Mouse (Mus musculus) stomach, embryonic 16.5 days (tissue): ENCODE data around the gene Tesk2. TPM values are rescaled to one million over a fixed set of nuclear protein-coding genes. Genes with fewer than 3 reads are reported as not detected.
A peak's percentile ranks its signal among the peaks of the same experiment; 100 is the strongest.

Experiments used
- ATAC-seq: fragments of 200-750 bp; cut with Nextera tagmentation; 2 replicates; pipeline ENCODE4 v1.8.0; 2017; ENCODE audit warnings: moderate number of reproducible peaks, moderate TSS enrichment; ENCODE audit not compliant: insufficient read depth, low FRiP score
- H3K27ac ChIP-seq: fragments of 300-500 bp; sonication (generic); 2 replicates; pipeline ENCODE4 v1.5.1; 2014; ENCODE audit warnings: low read length
- H3K27me3 ChIP-seq: fragments of 300-500 bp; sonication (generic); 2 replicates; pipeline ENCODE4 v1.6.1; 2014; ENCODE audit warnings: low read length, control low read depth, mixed read lengths; ENCODE audit not compliant: control insufficient read depth, insufficient read depth
- H3K36me3 ChIP-seq: fragments of 300-500 bp; sonication (generic); 2 replicates; pipeline ENCODE4 v1.6.1; 2014; ENCODE audit warnings: low read length; ENCODE audit not compliant: control insufficient read depth, insufficient read depth
- H3K4me1 ChIP-seq: fragments of 300-500 bp; sonication (generic); 2 replicates; pipeline ENCODE4 v1.6.1; 2014; ENCODE audit warnings: low read length, control low read depth, mixed read lengths; ENCODE audit not compliant: control insufficient read depth, insufficient read depth
- H3K4me2 ChIP-seq: fragments of 300-500 bp; sonication (generic); 2 replicates; pipeline ENCODE4 v1.6.1; 2014; ENCODE audit warnings: low read depth, low read length, mixed read lengths
- H3K4me3 ChIP-seq: fragments of 300-500 bp; sonication (generic); replicated peaks from 2 replicates; pipeline ENCODE4 v1.5.1; 2014; ENCODE audit warnings: mild to moderate bottlenecking, low read length
- H3K9ac ChIP-seq: fragments of 300-500 bp; sonication (generic); 2 replicates; pipeline ENCODE4 v1.6.1; 2014; ENCODE audit warnings: low read length
- H3K9me3 ChIP-seq: fragments of 300-500 bp; sonication (generic); replicated peaks from 2 replicates; pipeline ENCODE4 v1.6.1; 2016; ENCODE audit warnings: low read length, control low read depth; ENCODE audit not compliant: control insufficient read depth
- WGBS: fragments of 180-500 bp; shearing (Covaris S2); extraction: QIAGEN DNeasy Blood & Tissue Kit; methylation state at CpG from one replicate; pipeline ENCODE4 v1.1.7; 2014; 5-methylcytosine and 5-hydroxymethylcytosine counted together
- polyA plus RNA-seq: library from polyadenylated mRNA; unstranded; fragments of >200 nt; fragmentation: Nextera tagmentation; extraction: Ambion mirVana; gene quantifications from 2 replicates; pipeline ENCODE4 v1.2.1, GENCODE M21; 2015

Gene Tesk2
- polyA plus RNA-seq, 1 experiment from 2014 or later = 7.6 TPM

DNA sequence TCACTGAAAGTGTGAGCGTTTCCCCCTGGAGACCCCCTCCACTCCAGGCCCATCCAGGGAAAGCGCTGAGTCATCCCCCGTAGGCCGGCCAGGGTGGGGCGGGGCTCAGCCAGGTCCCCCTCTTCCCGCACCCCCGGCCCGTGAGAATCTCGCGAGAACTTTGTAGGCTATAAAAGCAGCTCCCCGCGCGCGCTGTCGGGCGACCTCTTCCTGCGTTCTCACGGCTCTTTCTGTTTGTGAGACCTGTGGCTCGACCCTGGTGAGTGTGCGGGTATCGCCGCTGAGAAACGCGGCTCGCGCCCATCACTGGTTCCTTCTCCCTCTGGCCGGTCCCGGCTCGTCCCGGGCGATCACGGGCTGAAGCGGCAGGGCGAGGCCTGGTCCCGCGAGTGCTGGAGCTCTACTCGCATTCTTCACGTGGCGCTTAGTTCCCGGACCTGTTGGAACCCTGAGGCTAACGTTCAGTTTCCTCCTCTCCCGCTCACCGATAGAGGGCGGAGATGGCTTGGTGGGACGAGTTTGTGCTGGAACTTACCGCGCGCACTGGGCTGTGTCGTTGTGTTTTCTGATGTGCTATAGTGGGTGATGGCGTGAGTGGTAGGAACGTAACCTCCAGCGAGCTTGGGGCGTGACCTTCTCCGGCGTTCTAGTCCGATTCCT, 35.2 kb upstream of the Tesk2 start, which contains the start of gene Prdx1:
TSS of gene Prdx1 (plus strand) at position 143 of the 660 bp plus-strand sequence.
- peak within 1 kb of the TSS; percentile 86 for H3K4me2 ChIP-seq
- H3K9me3 ChIP-seq = no peaks in the 10 kb centered on the region
- H3K4me3 ChIP-seq = peak within 1 kb of the TSS; percentile 83
- WGBS = under 1% methylated on average over 56 of the region's 56 CpGs
- H3K27me3 ChIP-seq = no peaks in the 10 kb centered on the region
- H3K27ac ChIP-seq = peak within 1 kb of the TSS; percentile 98
- peak; percentile 97 for ATAC-seq
- peaks cover 18% of the 10 kb centered on the region for H3K4me1 ChIP-seq
- no peaks in the 10 kb centered on the region for H3K36me3 ChIP-seq
- peak within 1 kb of the TSS; percentile 85 for H3K9ac ChIP-seq

DNA sequence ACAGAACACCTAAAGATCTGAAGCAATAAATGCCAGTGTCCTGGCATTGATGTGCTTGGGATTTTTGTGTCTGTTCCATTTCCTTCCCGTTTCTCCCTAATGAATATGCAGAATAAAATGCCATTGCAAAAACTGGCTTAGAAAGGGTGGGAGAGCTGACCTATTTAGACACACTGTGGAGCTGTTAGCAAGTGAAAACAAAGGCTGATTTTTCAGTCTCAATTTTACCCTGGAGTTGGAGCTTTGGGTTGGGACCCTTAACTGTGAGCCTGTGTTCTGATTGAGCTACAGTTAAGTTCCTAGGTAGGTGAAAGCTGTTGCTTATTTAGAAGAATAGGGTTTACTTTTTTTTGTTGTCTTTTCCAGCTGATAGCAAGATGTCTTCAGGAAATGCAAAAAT, 33.7 kb upstream of the Tesk2 start:
- 34% methylated on average over 1 of the region's 1 CpGs for WGBS
- Histone ChIP-seq H3K27me3 (no peaks in the 10 kb centered on the region), H3K4me3 (peak overlapping the region; percentile 83), H3K9ac (peak overlapping the region; percentile 55; the same call in 1 of the 2 replicates), H3K27ac (no peak overlapping the region), H3K9me3 (no peaks in the 10 kb centered on the region), H3K4me2 (peak overlapping the region; percentile 86), H3K36me3 (peaks cover 12% of the 10 kb centered on the region), H3K4me1 (peaks cover 21% of the 10 kb centered on the region)
- ATAC-seq = no peak

- no peak for ATAC-seq
- Histone ChIP-seq H3K27ac (no peak overlapping the region), H3K4me1 (peaks cover 21% of the 10 kb centered on the region), H3K9ac (no peak overlapping the region), H3K4me3 (no peak overlapping the region), H3K4me2 (no peak overlapping the region), H3K36me3 (peaks cover 20% of the 10 kb centered on the region), H3K9me3 (no peaks in the 10 kb centered on the region), H3K27me3 (no peaks in the 10 kb centered on the region)
- 74% methylated on average over 4 of the region's 4 CpGs for WGBS
These were observed 31.4 kb upstream of the Tesk2 start for GRCm38 (mm10) chr4:116689309-116689876.

DNA sequence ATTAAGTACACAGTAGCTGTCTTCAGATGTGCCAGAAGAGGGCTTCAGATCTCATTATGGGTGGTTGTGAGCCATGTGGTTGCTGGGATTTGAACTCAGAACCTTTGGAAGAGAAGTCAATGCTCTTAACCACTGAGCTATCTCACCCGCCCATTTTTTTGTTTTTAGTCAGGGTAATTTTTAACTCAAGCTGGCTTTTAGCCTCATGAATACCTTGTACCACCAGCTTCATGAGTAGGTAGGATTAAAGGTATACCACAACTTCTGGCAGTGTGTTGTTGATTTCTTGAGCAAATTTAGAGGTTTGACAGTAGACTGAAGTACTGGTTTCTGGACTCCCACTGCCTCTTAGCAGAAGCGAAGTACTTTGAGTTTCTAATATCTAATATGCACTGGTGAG, 28.6 kb upstream of the Tesk2 start:
- Histone ChIP-seq H3K9me3 (no peaks in the 10 kb centered on the region), H3K4me2 (no peak overlapping the region), H3K27me3 (no peaks in the 10 kb centered on the region), H3K36me3 (peaks cover 27% of the 10 kb centered on the region), H3K27ac (no peak overlapping the region), H3K9ac (no peak overlapping the region), H3K4me1 (peaks cover 10% of the 10 kb centered on the region), H3K4me3 (no peak overlapping the region)
- 80% methylated on average over 2 of the region's 2 CpGs for WGBS
- no peak for ATAC-seq

- Histone ChIP-seq H3K27me3 (no peaks in the 10 kb centered on the region), H3K36me3 (peaks cover 32% of the 10 kb centered on the region), H3K27ac (no peak overlapping the region), H3K4me2 (no peak overlapping the region), H3K9me3 (no peaks in the 10 kb centered on the region), H3K4me3 (no peak overlapping the region), H3K9ac (no peak overlapping the region), H3K4me1 (peaks cover 3% of the 10 kb centered on the region; the same call in 1 of the 2 replicates)
- ATAC-seq = no peak
- WGBS = 76% methylated on average over 2 of the region's 2 CpGs
These were observed 27.0 kb upstream of the Tesk2 start for GRCm38 (mm10) chr4:116693785-116694184.

DNA sequence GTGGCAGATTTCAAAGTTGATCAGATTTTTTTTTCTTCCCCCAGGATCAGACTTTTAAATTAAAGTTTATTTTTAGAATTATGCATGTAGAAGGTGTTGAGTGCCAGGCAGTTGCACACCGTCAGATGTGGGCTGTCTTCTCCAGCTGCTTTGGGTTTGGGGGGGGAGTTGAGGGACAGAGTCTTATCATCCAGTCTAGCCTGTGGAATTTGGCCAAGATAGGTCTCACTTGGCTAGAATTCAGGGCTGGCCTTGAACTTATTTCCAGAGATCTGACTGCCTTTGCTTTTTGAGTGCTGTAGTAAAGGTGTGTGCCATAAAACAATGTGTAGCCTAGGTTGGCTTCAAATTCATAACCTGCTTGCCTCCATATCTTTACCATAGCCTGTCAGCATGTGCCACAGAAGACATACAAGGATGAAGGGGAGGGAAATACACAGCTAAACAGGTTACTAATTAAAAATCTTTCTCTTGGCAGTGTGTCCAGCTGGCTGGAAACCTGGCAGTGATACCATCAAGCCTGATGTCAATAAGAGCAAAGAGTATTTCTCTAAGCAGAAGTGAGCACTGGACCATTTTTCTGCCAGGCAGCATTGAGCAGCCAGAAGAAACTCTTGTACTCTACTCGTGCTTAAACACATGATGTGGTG, 21.9 kb upstream of the Tesk2 start:
- Histone ChIP-seq H3K36me3 (0 out of 2 replicates have a peak, but pooled peaks cover 20% of the 10 kb centered on the region), H3K4me1 (no peaks in the 10 kb centered on the region), H3K9ac (no peak overlapping the region), H3K27ac (no peak overlapping the region), H3K4me3 (no peak overlapping the region), H3K9me3 (no peaks in the 10 kb centered on the region), H3K27me3 (no peaks in the 10 kb centered on the region), H3K4me2 (no peak overlapping the region)
- 65% methylated on average over 2 of the region's 2 CpGs for WGBS
- ATAC-seq = no peak

DNA sequence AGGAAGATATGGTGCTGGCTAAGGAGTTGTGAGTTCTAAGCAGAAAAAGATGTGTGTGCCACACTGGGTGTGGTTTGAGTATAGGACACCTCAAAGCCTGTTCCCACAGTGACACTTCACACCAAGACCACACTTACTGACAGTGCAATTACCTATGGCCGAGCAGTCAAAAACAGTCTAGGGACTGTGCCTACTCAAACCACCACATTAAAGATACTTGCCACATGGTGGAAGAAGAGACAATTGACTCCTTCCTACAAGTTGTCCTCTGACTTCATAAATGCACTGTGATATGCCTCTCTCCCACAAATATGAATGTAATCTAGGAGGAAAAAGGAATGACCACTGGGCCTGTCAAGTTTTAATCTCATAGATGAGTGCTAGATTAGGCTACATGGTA, 19.8 kb upstream of the Tesk2 start:
- ATAC-seq = no peak
- WGBS = 72% methylated on average over 1 of the region's 1 CpGs
- H3K36me3 ChIP-seq = 0 out of 2 replicates have a peak, but pooled peaks cover 12% of the 10 kb centered on the region

GRCm38 (mm10) chr4:116703804-116704203, 16.9 kb upstream of the Tesk2 start:
- Histone ChIP-seq H3K4me2 (no peak overlapping the region), H3K27ac (no peak overlapping the region), H3K4me1 (0 out of 2 replicates have a peak, but pooled peaks cover 4% of the 10 kb centered on the region), H3K36me3 (0 out of 2 replicates have a peak, but pooled peaks cover 7% of the 10 kb centered on the region), H3K9me3 (no peaks in the 10 kb centered on the region), H3K27me3 (no peaks in the 10 kb centered on the region), H3K9ac (no peak overlapping the region), H3K4me3 (no peak overlapping the region)
- ATAC-seq = no peak
- WGBS = 38% methylated on average over 6 of the region's 6 CpGs

More for the DNA sequence above, 19.8 kb upstream of the Tesk2 start:
- Histone ChIP-seq H3K9ac (no peak overlapping the region), H3K27ac (no peak overlapping the region), H3K4me1 (no peaks in the 10 kb centered on the region), H3K4me3 (no peak overlapping the region), H3K9me3 (no peaks in the 10 kb centered on the region), H3K27me3 (no peaks in the 10 kb centered on the region), H3K4me2 (no peak overlapping the region)

GRCm38 (mm10) chr4:116707666-116708065, 13.1 kb upstream of the Tesk2 start:
- Histone ChIP-seq H3K4me2 (peak overlapping the region; percentile 79), H3K27ac (no peak overlapping the region), H3K36me3 (0 out of 2 replicates have a peak, but pooled peaks cover 2% of the 10 kb centered on the region), H3K9me3 (no peaks in the 10 kb centered on the region), H3K4me1 (0 out of 2 replicates have a peak, but pooled peaks cover 4% of the 10 kb centered on the region), H3K9ac (peak overlapping the region; percentile 71), H3K27me3 (no peaks in the 10 kb centered on the region), H3K4me3 (peak overlapping the region; percentile 63)
- 15% methylated on average over 9 of the region's 9 CpGs for WGBS
- ATAC-seq = no peak
